Mouse (Mus musculus): ENCODE results near the gene Plcl1. TPM values are rescaled to one million over a fixed set of nuclear protein-coding genes. Genes with fewer than 3 reads are reported as not detected.

The Plcl1 gene
- polyA plus RNA-seq, 1 experiment from 2014 or later = 1.7 TPM

DNA sequence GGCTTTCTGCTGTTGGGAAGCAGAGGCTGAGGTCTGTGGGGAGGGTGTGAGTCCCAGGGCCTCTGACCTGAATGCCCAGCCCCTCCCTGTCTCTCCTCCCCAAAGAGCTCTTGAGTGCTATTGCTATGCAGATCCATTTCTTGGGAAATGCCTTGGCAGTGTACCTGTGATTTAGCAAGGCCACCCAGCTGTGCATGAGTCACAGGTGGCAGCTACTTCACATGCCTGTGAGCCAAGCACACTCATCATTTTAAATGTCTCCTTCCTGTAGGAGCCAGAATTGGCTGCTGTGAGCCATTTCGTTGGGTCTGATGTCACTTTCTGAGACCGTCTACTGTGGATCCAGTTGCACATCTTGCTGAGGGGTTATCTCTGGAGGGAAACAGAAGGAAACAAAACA, 170.2 kb downstream of the Plcl1 start:
- no peak for ATAC-seq (ENCODE audit: insufficient number of reproducible peaks, insufficient read depth, low FRiP score, low TSS enrichment)
- Histone ChIP-seq H3K4me1 (no peaks in the 10 kb centered on the region; the same call in 1 of the 2 replicates), H3K4me2 (replicated peaks) (no peak overlapping the region), H3K27me3 (no peaks in the 10 kb centered on the region), H3K36me3 (no peaks in the 10 kb centered on the region), H3K4me3 (no peak overlapping the region), H3K9ac (no peak overlapping the region), H3K9me3 (no peaks in the 10 kb centered on the region), H3K27ac (no peak overlapping the region)
- 34% methylated on average over 2 of the region's 2 CpGs for WGBS

DNA sequence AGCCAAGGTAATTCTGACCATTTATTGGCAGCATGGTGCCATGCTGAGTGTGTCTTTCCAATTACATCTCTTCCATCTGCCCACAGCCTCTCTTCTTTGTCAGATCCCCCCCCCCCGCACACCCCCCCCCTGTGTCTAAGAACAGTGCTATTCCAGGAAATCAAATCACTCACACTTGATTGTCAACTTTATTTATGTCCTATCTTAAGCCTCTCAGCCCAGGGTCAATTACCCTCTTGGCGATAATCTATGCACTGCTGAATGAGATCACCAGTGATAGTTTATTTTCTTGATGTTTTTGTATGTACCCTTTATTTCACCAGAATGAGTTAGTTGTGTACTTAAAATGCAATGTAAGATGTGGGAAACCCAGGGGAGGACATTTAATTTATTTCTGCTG, 176.0 kb downstream of the Plcl1 start:
- Histone ChIP-seq H3K36me3 (no peaks in the 10 kb centered on the region), H3K4me3 (no peak overlapping the region), H3K27me3 (no peaks in the 10 kb centered on the region), H3K4me1 (no peaks in the 10 kb centered on the region), H3K27ac (no peak overlapping the region), H3K9ac (no peak overlapping the region), H3K9me3 (no peaks in the 10 kb centered on the region), H3K4me2 (replicated peaks) (no peak overlapping the region)
- WGBS = 86% methylated on average over 2 of the region's 2 CpGs
- no peak for ATAC-seq (ENCODE audit: insufficient number of reproducible peaks, insufficient read depth, low FRiP score, low TSS enrichment)

DNA sequence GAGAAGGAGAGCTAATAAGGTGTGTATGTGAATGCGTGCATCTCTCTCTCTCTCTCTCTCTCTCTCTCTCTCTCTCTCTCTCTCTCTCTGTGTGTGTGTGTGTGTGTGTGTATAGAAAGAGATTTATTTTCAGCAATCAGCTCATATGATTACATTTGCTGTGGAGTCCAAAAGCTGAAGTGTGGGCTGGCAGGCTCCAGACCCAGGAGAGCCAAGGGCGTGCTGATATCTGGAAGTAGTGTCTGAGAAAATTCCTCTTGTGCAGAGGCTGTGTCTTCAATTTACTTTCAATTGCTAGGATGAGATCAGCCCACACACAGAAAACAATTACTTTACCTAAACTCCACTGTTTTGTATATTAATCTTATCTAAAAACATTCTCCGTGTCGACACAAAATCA, 179.7 kb downstream of the Plcl1 start:
- Histone ChIP-seq H3K4me1 (no peaks in the 10 kb centered on the region), H3K9ac (no peak overlapping the region), H3K4me3 (no peak overlapping the region), H3K27me3 (no peaks in the 10 kb centered on the region), H3K27ac (no peak overlapping the region), H3K4me2 (replicated peaks) (no peak overlapping the region), H3K36me3 (no peaks in the 10 kb centered on the region), H3K9me3 (no peaks in the 10 kb centered on the region)
- WGBS = 91% methylated on average over 4 of the region's 4 CpGs
- no peak for ATAC-seq (ENCODE audit: insufficient number of reproducible peaks, insufficient read depth, low FRiP score, low TSS enrichment)

DNA sequence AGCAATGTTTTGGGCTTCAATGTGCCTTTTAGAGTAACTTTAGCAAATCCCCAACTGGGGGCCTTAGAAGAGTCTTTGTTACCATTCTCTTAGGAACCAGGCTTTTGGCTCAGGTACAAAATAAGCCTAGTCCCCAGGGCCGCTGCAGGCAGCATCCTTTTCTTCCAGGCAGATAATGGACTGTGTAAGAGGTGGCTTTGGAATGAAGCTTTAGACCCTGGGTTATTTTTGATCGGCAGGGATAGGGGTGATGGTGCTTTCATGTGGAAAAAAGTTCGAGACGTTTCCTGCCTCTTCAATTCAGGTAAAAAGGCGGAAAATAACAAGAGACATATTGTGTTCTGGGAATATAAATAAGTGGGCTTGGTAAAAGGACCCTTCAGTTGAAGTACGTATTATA, 182.4 kb downstream of the Plcl1 start:
- WGBS = 50% methylated on average over 6 of the region's 6 CpGs
- no peaks in the 10 kb centered on the region for H3K27me3 ChIP-seq
- no peak overlapping the region for H3K4me2 ChIP-seq (replicated peaks)
- H3K9ac ChIP-seq = no peak overlapping the region
- H3K4me3 ChIP-seq = no peak overlapping the region
- no peaks in the 10 kb centered on the region for H3K4me1 ChIP-seq
- H3K9me3 ChIP-seq = no peaks in the 10 kb centered on the region
- H3K27ac ChIP-seq = no peak overlapping the region
- ATAC-seq (ENCODE audit: insufficient number of reproducible peaks, insufficient read depth, low FRiP score, low TSS enrichment) = no peak
- H3K36me3 ChIP-seq = no peaks in the 10 kb centered on the region

DNA sequence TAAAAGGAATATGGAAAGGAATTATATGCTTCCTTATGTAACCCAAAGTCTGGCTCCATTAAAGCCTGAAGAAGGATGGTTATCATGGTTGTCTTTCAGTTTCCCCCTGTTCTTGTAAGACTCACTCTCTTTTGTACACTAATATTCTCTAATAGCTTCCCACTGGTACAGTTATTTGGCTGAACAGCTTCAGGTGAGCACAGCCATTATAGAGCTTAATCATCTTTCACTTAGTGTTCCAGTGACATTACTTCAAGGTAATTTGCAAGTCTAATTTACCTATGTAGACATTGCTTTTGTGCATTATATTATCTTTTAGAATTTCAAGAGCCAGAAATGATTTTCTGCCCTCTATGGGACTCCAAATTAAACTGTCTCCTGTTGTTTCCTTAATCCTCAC, 184.3 kb downstream of the Plcl1 start:
- H3K9ac ChIP-seq = no peak overlapping the region
- H3K36me3 ChIP-seq = no peaks in the 10 kb centered on the region
- no peak for ATAC-seq (ENCODE audit: insufficient number of reproducible peaks, insufficient read depth, low FRiP score, low TSS enrichment)
- no peaks in the 10 kb centered on the region for H3K27me3 ChIP-seq
- H3K4me1 ChIP-seq = no peaks in the 10 kb centered on the region
- H3K4me2 ChIP-seq (replicated peaks) = no peak overlapping the region
- H3K9me3 ChIP-seq = no peaks in the 10 kb centered on the region
- H3K27ac ChIP-seq = no peak overlapping the region
- H3K4me3 ChIP-seq = no peak overlapping the region

DNA sequence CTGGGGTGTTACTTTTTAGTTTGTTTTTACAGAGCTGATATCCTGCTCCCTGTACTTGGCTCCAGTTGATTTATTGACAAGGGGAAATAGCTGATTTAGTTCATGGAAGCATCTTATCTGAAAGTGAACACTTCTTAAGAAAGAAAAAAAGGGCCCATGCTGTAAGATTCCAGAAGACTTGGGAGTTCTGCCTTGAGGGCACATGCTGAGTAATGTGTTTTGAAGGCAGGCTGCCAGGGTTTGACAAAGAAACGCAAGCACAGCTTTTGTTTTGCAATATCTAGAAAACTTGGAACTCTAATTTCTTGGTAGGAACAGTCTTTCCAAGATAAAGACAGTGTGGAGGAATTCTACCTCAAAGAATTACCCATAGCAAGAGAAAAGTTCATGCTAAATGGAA, 194.8 kb downstream of the Plcl1 start:
- no peak overlapping the region for H3K4me2 ChIP-seq (replicated peaks)
- 73% methylated on average over 1 of the region's 1 CpGs for WGBS
- H3K4me3 ChIP-seq = no peak overlapping the region
- H3K4me1 ChIP-seq = no peaks in the 10 kb centered on the region
- H3K9me3 ChIP-seq = no peaks in the 10 kb centered on the region
- no peak overlapping the region for H3K9ac ChIP-seq
- no peaks in the 10 kb centered on the region for H3K27me3 ChIP-seq
- no peak overlapping the region for H3K27ac ChIP-seq
- ATAC-seq (ENCODE audit: insufficient number of reproducible peaks, insufficient read depth, low FRiP score, low TSS enrichment) = no peak
- H3K36me3 ChIP-seq = no peaks in the 10 kb centered on the region

DNA sequence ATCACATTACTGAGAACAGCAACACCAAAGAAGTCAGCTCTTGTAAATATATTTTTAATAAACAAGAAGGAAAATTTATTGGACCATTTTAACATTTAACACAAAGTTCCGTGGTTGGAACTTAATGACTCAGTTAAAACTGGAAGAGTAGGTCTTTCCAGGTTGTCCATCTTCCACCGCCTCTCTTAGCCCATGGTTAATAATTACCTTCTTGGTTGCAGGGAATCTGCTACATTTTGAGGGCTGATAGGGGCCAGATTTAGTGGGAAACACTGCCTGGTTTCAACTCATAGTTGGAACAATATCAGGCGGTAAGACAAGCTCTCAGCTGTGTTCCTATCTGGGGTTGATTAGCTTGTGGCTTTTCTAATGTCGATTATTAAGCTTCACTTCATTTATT, 198.9 kb downstream of the Plcl1 start:
- Histone ChIP-seq H3K9me3 (no peaks in the 10 kb centered on the region), H3K27ac (no peak overlapping the region), H3K4me1 (no peaks in the 10 kb centered on the region), H3K9ac (no peak overlapping the region), H3K36me3 (no peaks in the 10 kb centered on the region), H3K4me2 (replicated peaks) (no peak overlapping the region), H3K4me3 (no peak overlapping the region), H3K27me3 (no peaks in the 10 kb centered on the region)
- no peak for ATAC-seq (ENCODE audit: insufficient number of reproducible peaks, insufficient read depth, low FRiP score, low TSS enrichment)
- 91% methylated on average over 4 of the region's 4 CpGs for WGBS

DNA sequence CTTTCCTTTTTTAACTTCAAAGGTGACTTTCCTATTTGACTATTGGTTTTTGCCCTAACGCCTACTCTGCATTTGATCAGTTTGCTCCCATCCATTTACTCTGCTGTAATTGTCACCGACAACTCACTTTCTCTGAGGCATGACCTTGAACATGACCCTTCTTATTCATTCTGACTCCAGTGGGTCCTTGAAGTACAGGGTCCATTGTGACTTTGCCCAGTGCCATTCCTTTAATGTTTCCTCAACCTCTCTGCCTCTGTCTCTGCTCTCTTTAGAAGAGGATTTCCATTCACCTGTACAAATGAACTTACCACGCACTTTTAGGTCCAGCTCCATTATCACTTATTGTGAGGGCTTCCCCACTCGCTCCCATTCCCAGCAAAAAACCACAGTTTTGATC, 199.7 kb downstream of the Plcl1 start:
- 76% methylated on average over 4 of the region's 4 CpGs for WGBS
- Histone ChIP-seq H3K27ac (no peak overlapping the region), H3K36me3 (no peaks in the 10 kb centered on the region), H3K4me3 (no peak overlapping the region), H3K4me1 (no peaks in the 10 kb centered on the region), H3K9me3 (no peaks in the 10 kb centered on the region), H3K9ac (no peak overlapping the region), H3K4me2 (replicated peaks) (no peak overlapping the region), H3K27me3 (no peaks in the 10 kb centered on the region)
- no peak for ATAC-seq (ENCODE audit: insufficient number of reproducible peaks, insufficient read depth, low FRiP score, low TSS enrichment)

DNA sequence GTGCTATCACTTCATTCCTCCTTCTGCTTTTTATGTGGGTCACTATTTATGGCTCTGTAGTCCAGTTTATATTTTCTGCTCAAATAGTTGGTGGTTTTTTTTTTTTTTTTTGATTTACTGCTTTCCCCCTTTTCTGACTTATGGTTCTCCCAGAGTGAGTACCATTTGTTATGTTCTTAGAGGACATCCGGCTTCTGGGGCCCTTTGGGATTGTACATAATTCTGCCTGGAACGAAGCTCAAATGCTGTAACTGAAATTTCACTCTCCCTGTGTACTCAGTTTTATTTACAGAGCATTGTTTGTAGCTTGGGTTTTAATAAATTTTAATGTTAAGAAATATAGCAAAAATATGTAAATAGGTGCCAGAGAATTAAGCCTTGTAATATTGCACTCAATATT, 200.2 kb downstream of the Plcl1 start:
- Histone ChIP-seq H3K9me3 (no peaks in the 10 kb centered on the region), H3K36me3 (no peaks in the 10 kb centered on the region), H3K27me3 (no peaks in the 10 kb centered on the region), H3K4me1 (no peaks in the 10 kb centered on the region), H3K27ac (no peak overlapping the region), H3K4me2 (replicated peaks) (no peak overlapping the region), H3K9ac (no peak overlapping the region), H3K4me3 (no peak overlapping the region)
- ATAC-seq (ENCODE audit: insufficient number of reproducible peaks, insufficient read depth, low FRiP score, low TSS enrichment) = no peak
- WGBS = 79% methylated on average over 2 of the region's 2 CpGs

DNA sequence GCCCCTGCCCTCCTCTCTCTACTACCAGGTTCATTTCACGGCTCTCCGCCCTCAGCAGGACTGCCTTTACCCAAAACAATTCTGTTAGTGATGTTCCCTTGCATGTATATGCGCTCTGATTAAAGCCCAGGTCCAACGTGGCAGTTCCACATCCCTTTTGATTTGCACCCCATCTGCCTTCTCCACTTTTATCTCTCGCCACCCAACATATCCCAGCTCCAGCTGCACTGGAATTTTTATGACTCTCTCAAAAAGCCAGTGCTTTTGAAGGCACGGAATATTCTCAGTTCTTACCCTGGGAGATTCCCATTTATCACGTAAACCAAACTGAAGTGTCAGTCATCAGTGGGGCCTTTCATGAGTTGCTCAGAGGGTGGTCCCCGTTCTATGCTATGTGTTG, 200.7 kb downstream of the Plcl1 start:
- WGBS = 80% methylated on average over 8 of the region's 8 CpGs
- Histone ChIP-seq H3K4me3 (no peak overlapping the region), H3K27me3 (no peaks in the 10 kb centered on the region), H3K9me3 (no peaks in the 10 kb centered on the region), H3K9ac (no peak overlapping the region), H3K4me1 (no peaks in the 10 kb centered on the region), H3K4me2 (replicated peaks) (no peak overlapping the region), H3K36me3 (no peaks in the 10 kb centered on the region), H3K27ac (no peak overlapping the region)
- no peak for ATAC-seq (ENCODE audit: insufficient number of reproducible peaks, insufficient read depth, low FRiP score, low TSS enrichment)

DNA sequence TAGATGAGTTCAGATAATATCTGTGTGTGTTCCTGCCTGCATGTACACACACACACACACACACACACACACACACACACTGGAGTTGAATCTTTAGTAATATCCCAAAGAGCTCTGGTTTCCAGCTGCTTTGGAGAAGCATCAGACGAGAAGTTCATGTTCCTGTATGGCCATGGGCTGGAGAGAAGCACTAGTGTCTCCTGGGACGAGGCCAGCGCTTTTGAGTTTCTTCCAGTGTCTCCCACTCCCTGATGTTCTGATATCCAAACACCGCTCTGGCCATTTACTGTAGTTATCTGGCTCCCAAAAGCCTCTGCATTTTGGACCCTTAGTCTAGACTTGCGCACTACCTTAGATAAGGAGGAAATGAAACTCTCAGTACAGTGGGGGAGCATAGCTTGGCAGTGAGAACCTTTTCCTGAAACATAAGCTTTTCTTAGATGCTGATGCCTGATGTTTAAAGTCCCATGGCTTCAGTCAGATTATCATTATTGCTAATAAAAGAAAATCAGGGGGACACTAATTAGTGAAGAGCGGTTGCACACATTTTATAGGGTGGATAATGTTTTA, 207.1 kb downstream of the Plcl1 start:
- no peak overlapping the region for H3K4me2 ChIP-seq (replicated peaks)
- no peaks in the 10 kb centered on the region for H3K36me3 ChIP-seq
- ATAC-seq (ENCODE audit: insufficient number of reproducible peaks, insufficient read depth, low FRiP score, low TSS enrichment) = no peak
- H3K9ac ChIP-seq = no peak overlapping the region
- WGBS = 86% methylated on average over 6 of the region's 6 CpGs
- no peak overlapping the region for H3K4me3 ChIP-seq
- H3K27me3 ChIP-seq = no peaks in the 10 kb centered on the region
- no peaks in the 10 kb centered on the region for H3K9me3 ChIP-seq
- no peaks in the 10 kb centered on the region for H3K4me1 ChIP-seq
- H3K27ac ChIP-seq = no peak overlapping the region

DNA sequence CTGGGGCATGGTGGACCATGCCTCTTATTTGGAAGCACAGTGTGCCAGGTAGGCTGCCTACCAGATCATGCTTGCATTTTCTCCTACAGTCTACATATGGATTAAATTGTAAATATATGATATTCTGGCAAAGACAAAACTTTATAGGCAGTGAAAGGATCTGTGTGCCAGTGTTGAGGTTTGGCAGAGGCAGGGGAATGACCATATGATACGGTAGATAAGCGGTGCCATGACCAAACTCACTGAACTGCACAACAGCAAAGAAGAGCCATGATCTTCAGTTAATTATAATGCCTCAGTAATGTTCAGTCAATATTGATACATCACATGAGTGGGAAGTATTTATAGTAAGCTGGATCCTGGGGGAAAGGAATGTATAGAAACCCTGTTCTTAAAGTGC, 212.1 kb downstream of the Plcl1 start:
- WGBS = 83% methylated on average over 2 of the region's 2 CpGs
- no peak overlapping the region for H3K4me3 ChIP-seq
- no peak overlapping the region for H3K9ac ChIP-seq
- ATAC-seq (ENCODE audit: insufficient number of reproducible peaks, insufficient read depth, low FRiP score, low TSS enrichment) = no peak
- no peak overlapping the region for H3K4me2 ChIP-seq (replicated peaks)
- H3K9me3 ChIP-seq = no peaks in the 10 kb centered on the region
- H3K4me1 ChIP-seq = peaks cover 9% of the 10 kb centered on the region; the same call in 1 of the 2 replicates
- H3K36me3 ChIP-seq = no peaks in the 10 kb centered on the region
- no peak overlapping the region for H3K27ac ChIP-seq
- no peaks in the 10 kb centered on the region for H3K27me3 ChIP-seq
